Mouse (Mus musculus): Measurements from ENCODE around the gene Ankrd17.

DNA sequence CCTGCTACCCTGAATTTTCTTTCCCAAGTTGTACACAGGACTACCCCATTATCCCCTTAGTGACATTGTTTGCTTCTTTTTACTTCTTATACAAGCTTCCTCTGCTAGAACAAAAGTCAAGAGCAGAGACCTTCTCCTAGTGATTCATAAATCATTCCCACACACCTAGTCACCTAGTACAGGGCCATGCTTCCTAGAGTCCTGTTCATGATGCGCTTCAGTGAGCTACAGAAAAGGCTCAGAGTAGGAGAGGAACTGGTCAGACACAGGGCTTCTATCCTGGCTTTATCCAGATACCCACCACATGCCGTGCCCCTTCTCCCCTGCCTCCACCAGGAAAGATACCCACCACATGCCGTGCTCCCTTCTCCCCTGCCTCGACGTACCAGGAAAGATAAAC is 187.3 kb downstream of the Ankrd17 start:
- TF ChIP-seq POLR2A (IDR thresholded peaks at IDR 0.05; ENCODE audit: low read depth, low read length) (no peak), CTCF (IDR thresholded peaks at IDR 0.05; ENCODE audit: extremely low read depth, insufficient read length, insufficient replicate concordance, low read depth, low read length) (no peak)
